Mouse (Mus musculus) 3134 (cell line): ENCODE measurements around the gene Atxn1l.
A peak's percentile ranks its signal among the peaks of the same experiment; 100 is the strongest.
"Not testable (repeated sequence)": the region's sequence is repeated elsewhere in the genome, so short reads cannot be mapped to it uniquely, and the experiment has no call there.

Source experiments
- DNase-seq: peaks from one replicate; pipeline ENCODE4 v3.0.0-alpha.2; 2011; ENCODE audit warnings: low spot score; ENCODE audit not compliant: insufficient read length; ENCODE audit errors: extremely low read depth

The Atxn1l gene

GRCm38 (mm10) chr8:109737237-109738048 lies at the start of gene Atxn1l:
Gene Atxn1l (minus strand): TSS chr8:109737739.
- DNase-seq, result peak; percentile 81

DNA sequence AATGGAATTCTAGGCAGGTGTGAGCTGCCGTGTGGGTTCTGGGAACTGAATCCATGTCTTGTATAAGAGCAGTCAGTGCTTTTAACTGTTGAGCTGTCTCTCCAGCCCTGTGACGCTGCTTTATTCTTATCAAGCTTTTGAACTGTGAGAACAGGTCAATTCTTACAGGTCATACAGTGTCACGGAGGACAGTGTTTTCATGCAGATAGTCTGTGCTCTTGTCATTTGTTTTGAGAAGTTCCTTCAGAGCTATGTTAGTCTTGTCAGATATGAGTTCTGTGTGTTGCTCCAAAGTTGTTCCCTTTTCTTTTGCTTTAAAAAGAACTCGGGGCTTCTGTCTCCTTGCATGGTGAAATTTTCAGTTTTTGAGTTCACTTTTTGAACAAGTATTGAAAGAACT lies 43.0 kb upstream of the Atxn1l start:
- no peak for DNase-seq

DNA sequence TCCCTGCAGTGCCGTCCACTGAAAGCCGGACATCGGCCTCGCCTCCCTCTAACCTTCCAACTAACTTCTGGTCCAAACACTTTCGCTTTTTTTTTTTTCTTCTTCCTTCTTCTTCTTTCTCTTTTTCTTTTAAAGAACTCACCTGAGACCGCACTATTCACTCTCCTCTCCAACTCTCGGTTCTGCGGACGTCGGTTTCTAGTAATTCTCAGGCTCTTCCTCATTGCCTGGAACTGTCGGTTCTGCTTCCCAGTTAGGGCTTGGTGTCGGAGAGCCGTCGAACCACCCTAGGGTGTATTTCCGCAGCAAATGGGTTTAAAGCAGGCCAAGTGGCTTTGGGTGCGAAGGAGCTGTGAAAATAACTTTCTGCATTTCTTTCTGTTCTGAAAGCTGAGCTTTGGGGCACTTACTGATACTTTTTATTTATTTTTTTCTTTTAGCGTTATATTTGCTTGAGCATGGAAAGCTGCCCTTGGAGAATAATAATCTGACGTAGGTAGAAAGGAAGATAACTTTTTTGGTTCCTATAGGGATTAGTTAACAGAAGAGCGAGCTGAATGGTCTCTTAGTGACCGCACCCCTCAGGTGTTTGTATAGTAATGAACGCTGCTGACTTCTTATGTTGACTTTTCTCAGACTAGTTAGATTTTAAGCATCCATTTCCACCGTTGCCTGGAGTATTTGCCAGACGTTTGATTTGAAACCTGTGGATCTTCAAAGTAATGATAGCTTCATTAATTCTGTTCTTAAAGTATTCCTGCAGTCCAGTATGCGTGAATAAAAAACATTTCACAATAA lies 42.1 kb upstream of the Atxn1l start:
- no peak for DNase-seq

GRCm38 (mm10) chr8:109778993-109779421 lies 41.5 kb upstream of the Atxn1l start:
- DNase-seq, result no peak

DNA sequence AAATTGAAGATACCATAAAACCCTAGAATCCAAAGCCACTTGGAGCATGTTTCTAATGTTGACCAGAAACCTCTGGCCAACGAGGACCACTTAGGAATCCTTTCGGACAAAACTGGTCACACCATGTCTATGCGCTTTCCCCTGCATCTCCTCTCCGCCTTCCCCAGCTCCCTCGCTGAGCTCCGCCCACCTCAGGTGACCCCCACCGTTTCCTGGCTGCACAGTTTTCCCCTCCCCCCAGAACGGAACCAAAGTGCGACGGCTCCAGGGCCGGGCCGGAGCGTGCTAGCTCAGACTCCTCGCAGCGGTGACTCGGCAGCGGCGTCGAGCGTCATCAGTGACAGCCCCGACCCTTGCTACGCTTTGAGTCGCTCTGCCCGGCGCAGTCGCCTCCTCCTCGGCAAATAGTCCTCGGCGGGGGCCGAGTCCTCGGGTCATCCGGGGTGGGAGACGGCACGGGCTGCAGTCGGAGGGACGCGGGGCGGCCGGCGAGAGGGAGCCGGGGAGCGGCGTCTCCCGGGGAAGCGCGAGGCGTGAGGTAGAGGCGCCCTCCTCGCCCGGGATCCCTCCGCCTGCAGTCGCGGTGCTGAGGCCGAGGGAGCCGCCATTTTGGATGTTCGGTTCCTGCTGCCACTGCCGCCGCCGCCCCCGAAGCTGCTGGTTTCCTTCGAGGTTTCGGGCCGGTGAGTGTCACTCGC lies 40.9 kb upstream of the Atxn1l start, which contains the start of gene Ap1g1:
Gene Ap1g1 (plus strand): TSS at position 275 of the 698 bp plus-strand sequence.
- peak; percentile 98 for DNase-seq

DNA sequence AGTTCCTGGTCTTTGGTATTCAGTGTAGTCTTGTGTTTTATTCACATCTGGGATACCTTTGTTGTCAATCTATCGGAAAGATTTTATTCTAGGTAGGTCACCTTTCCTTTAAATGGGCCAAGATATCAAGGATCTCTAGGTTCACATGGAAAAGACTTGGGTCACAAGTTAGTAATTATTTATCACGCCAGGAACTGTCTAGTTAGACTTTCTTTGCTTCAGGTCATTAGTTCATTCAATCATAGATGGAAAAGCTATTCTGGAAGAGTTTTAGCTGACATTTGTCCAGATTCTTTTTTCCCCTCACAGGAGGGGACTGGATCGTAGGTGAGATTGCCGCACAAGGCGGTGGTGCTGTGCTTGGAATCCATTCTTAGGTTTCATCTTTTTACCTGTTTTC lies 40.3 kb upstream of the Atxn1l start:
- no peak for DNase-seq

- no peak for DNase-seq
These were observed 35.6 kb upstream of the Atxn1l start for GRCm38 (mm10) chr8:109773154-109773553.

DNA sequence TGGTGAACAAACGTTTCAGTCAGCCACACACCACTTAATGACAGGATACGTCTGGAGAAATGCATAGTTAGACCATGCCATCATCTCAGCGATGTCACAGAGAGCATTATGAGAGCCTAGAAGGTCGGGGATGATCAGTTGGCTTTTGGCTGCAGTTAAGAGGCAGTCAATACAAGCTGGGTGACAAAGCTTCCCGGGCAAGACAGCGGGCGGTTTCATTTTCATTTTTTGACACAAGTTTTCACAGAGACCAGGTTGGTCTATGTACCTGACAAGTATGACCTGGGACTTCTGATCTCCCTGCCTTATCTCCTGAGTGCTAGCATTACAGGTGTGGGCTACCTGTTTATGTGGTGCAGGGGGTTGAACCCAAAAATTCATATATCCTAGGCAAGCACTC lies 28.5 kb upstream of the Atxn1l start:
- DNase-seq, result no peak

GRCm38 (mm10) chr8:109764031-109764430 lies 26.5 kb upstream of the Atxn1l start:
- DNase-seq, result peak; percentile 58

DNA sequence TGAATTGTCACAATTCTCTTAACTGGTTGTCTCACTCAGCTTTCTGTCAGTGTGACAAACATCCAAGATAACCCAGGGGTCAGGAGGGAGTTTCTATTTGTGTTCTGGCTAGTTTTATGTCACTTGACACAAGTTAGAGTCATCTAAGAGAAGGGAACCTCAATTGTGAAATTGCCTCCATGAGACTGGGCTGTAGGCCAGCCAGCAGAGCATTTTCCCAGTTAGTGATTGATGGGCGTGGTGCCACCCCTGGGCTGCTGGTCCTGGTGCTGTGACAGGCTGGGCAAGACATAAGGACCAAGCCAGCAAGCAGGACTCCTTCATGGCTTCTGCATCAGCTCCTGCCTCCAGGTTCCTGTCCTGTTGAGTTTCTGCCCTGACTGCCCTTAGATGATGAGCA lies 22.7 kb upstream of the Atxn1l start:
- peak; percentile 46 for DNase-seq

DNA sequence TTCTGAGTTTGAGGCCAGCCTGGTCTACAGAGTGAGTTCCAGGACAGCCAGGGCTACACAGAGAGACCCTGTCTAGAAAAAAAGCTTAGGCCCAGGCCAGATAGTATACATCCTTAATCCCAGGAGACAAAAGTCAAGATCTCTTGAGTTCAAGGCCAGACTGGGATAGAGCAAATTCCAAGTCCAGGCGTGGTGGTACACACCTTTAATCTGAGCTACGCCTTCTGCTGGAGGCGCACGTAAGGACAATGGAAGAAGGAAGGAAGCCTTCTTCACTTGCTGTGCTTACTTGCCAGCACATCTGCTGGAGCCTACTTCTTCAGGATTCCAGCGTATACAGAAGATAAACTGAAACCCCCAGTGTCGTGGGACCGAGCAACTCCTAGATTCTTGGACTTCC lies 21.9 kb upstream of the Atxn1l start:
- DNase-seq, result no peak

GRCm38 (mm10) chr8:109756849-109757248 lies 19.3 kb upstream of the Atxn1l start:
- DNase-seq, result no peak

GRCm38 (mm10) chr8:109755554-109755953 lies 18.0 kb upstream of the Atxn1l start:
- not testable (repeated sequence) for DNase-seq

- DNase-seq, result no peak
These were observed 17.2 kb upstream of the Atxn1l start for GRCm38 (mm10) chr8:109754696-109755095.

- no peak for DNase-seq
These were observed 14.4 kb upstream of the Atxn1l start for GRCm38 (mm10) chr8:109751731-109752485.

DNA sequence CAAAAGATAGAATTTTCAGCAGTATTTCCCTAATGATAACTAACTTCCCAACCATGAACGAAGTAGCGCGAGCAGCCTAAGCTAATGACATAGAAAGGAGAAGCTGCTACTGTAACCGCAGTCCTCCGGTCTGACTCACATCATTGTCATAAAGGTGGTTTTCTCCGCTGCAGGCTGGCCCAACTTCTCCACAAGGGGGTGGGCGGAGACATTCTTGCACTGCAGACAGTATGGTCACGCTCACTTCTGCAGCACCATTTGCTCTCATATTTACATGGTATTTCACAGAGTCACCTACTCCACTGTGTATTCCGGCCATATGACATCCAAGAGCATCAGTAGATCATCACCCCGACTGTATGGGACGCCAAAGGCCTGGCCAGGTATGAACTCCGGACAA lies 13.2 kb upstream of the Atxn1l start:
- DNase-seq, result peak; percentile 76

GRCm38 (mm10) chr8:109750274-109750673 lies 12.7 kb upstream of the Atxn1l start:
- DNase-seq, result no peak

DNA sequence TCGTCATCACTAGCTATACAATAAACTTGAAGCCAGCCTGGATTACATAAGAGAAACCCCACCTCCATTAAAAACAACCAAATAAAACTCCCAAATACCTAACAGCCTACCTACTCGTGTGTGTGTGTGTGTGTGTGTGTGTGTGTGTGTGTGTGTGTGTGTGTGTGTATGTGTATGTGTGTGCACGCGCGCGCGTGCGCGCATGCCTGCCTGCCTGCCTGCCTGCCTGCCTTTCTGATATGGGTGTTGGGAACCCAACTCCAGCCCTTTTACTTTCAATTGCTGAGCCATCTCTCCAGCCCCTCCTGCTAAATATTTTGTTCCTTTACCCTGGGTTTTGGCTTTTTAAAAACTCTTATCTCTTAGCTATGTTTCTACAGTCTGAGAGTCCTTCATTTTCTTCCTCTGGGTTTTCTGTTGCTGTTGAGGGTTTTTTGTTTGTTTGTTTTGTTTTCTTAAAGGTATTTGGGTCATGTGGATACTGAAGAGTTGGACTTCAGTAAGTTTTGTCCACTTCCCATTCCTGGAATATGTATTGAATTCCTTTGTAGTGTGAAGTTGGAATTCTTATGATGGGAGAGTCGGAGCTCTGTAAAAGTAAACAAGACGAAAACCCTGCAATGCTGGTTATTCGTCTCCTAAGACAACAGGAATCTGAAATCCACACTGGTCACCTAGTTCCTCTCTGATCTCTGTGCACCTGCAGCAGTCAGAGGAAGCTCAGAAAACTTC lies 10.1 kb upstream of the Atxn1l start:
- DNase-seq, result no peak

- DNase-seq, result no peak
These were observed 476 bp upstream of the Atxn1l start for GRCm38 (mm10) chr8:109738049-109738380.

DNA sequence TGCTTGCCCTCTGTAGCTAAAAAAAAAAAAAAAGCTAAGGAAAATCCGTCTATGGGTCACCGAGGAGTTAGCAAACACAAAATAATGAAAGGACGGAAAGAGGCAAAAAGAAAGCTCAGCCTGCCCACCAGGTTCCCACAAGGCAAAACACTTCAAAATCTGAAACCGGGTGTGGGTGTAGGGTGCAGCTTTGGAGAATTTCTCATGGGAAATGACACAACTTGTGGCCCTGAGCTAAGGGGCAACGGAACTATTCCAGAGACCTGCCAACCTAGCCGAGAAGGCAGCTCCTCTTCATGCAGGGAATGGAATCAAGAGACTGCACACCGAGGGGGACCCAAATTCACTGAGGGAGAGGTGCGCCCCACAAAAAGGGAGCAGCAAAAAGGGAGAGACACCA lies 720 bp downstream of the Atxn1l start:
- DNase-seq, result no peak
